Mouse (Mus musculus) cortical plate, adult 2 months (tissue): Measurements from ENCODE around the gene Sprr4.

Experiments used
- CTCF ChIP-seq: fragments of 200-500 bp; IDR thresholded peaks from 2 replicates; pipeline ENCODE4 v1.5.1; 2011; ENCODE audit warnings: mild to moderate bottlenecking, control low read depth, low read length; ENCODE audit not compliant: insufficient read depth; ENCODE audit errors: extremely low read depth
- POLR2A ChIP-seq: fragments of 200-500 bp; IDR thresholded peaks from 2 replicates; pipeline ENCODE4 v1.6.1; 2011; ENCODE audit warnings: mild to moderate bottlenecking, low read length, control low read depth; ENCODE audit not compliant: insufficient read depth; ENCODE audit errors: extremely low read depth

GRCm38 (mm10) chr3:92455151-92455550, 45.1 kb downstream of the Sprr4 start:
- TF ChIP-seq CTCF (no peak), POLR2A (no peak)
